Mouse (Mus musculus) liver, adult 2 months (tissue): ENCODE results near the gene Drg1.
"Not testable (repeated sequence)": the region's sequence is repeated elsewhere in the genome, so short reads cannot be mapped to it uniquely, and the experiment has no call there.

Source experiments
- CTCF ChIP-seq: fragments of 200-500 bp; IDR thresholded peaks from 2 replicates; pipeline ENCODE4 v1.5.1; 2011; ENCODE audit warnings: low read depth, low read length, control low read depth
- POLR2A ChIP-seq: fragments of 200-500 bp; IDR thresholded peaks from 2 replicates; pipeline ENCODE4 v1.6.1; 2011; ENCODE audit warnings: low read length, control low read depth; ENCODE audit not compliant: insufficient read depth; ENCODE audit errors: extremely low read depth

DNA sequence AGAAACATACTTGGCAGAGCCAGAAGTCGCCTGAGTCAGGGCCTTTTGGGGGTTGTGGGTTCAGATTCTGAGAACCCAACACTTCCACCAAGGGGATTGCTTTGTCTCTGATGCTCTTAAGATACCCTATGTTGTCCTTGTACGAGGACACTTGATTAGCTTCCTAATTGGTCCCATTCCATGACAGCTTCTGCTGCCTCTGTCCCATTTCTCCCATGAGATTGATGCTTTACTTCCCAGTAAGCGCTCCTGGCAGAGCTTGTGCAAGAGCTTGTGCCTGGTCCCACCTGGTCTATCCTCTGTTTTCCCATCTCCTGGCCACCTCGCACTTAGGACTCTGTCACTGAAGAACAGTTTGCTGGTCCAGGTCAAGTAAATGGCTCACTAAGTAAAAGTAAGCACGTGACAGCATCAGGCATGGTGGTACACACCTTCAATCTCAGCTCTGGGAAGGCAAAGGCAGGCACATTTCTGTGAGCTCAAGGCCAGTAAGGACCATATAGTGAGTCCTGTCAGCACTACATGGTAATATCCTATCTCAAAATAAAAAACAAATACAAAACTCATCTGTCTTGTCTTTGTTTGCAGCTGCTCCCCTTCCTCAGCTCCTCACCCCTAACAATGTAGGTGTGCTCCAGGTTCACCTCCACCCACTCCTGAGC, 103.8 kb downstream of the Drg1 start:
- not testable (repeated sequence) for TF ChIP-seq POLR2A, CTCF
